Mouse (Mus musculus) MEL (cell line): ENCODE measurements around the gene Ppp1r37. TPM values are rescaled to one million over a fixed set of nuclear protein-coding genes. Genes with fewer than 3 reads are reported as not detected.

ENCODE experiments used
- DNase-seq: peaks from one replicate; pipeline ENCODE4 v3.0.0; 2011; ENCODE audit warnings: low read depth, low spot score
- H3K27ac ChIP-seq: 2 replicates; pipeline ENCODE4 v1.5.1; 2012; ENCODE audit warnings: low read depth, mild to moderate bottlenecking, control low read depth, low read length, moderate library complexity; ENCODE audit not compliant: control insufficient read depth
- H3K27me3 ChIP-seq, 2 experiments: fragments of 150-350 bp in 1 of 2; sonication (generic) in 1 of 2; 2 replicates each; pipeline ENCODE4 v1.6.1; 2012; ENCODE audit warnings: low read length in 2 of 2, mild to moderate bottlenecking in 2 of 2, improper control_type of control experiment in 1 of 2, moderate library complexity in 1 of 2; ENCODE audit not compliant: insufficient read depth in 2 of 2, control insufficient read depth in 1 of 2
- H3K36me3 ChIP-seq, 2 experiments: 2 replicates each; pipeline ENCODE4 v1.6.1; 2012 to 2014; ENCODE audit warnings: low read length in 2 of 2, improper control_type of control experiment in 1 of 2, inconsistent platforms in 1 of 2, mild to moderate bottlenecking in 1 of 2; ENCODE audit not compliant: insufficient read depth in 2 of 2, control insufficient read depth in 1 of 2
- H3K4me1 ChIP-seq, 2 experiments: fragments of 150-350 bp in 1 of 2; sonication (generic) in 1 of 2; 2 replicates each; pipeline ENCODE4 v1.6.1; 2012; ENCODE audit warnings: low read length in 2 of 2, improper control_type of control experiment in 1 of 2, mild to moderate bottlenecking in 1 of 2; ENCODE audit not compliant: insufficient read depth in 2 of 2, control insufficient read depth in 1 of 2
- H3K4me3 ChIP-seq, 2 experiments: fragments of 150-350 bp in 1 of 2; sonication (generic) in 1 of 2; 2 replicates each; pipeline ENCODE4 v1.5.1; 2012; ENCODE audit warnings: low read depth in 2 of 2, low read length in 2 of 2, mild to moderate bottlenecking in 2 of 2, moderate library complexity in 2 of 2, control low read depth in 1 of 2, improper control_type of control experiment in 1 of 2; ENCODE audit not compliant: control insufficient read depth in 1 of 2, insufficient read depth in 1 of 2
- H3K79me2 ChIP-seq: 2 replicates; pipeline ENCODE4 v1.6.1; 2012; ENCODE audit warnings: mild to moderate bottlenecking, low read length, moderate library complexity; ENCODE audit not compliant: control insufficient read depth, poor library complexity, insufficient read depth
- H3K9ac ChIP-seq: 2 replicates; pipeline ENCODE4 v1.6.1; 2012; ENCODE audit warnings: low read depth, mild to moderate bottlenecking, control low read depth, low read length, moderate library complexity; ENCODE audit not compliant: control insufficient read depth, poor library complexity, severe bottlenecking
- H3K9me3 ChIP-seq: fragments of 150-350 bp; sonication (generic); replicated peaks from 2 replicates; pipeline ENCODE4 v1.6.1; 2012; ENCODE audit warnings: mild to moderate bottlenecking, low read length, improper control_type of control experiment, moderate library complexity; ENCODE audit not compliant: insufficient read depth
- CHD1 ChIP-seq: IDR thresholded peaks from 2 replicates; pipeline ENCODE4 v1.6.1; 2012; ENCODE audit warnings: low read depth, mild to moderate bottlenecking, inconsistent platforms, low read length, improper control_type of control experiment
- CTCF ChIP-seq, 3 experiments: IDR thresholded peaks in 2 of 3; conservative IDR thresholded peaks in 1 of 3; 2 replicates each; pipeline ENCODE4 v1.5.1; 2011 to 2012; ENCODE audit warnings: low read length in 3 of 3, low read depth in 2 of 3, mild to moderate bottlenecking in 2 of 3, improper control_type of control experiment in 1 of 3, inconsistent platforms in 1 of 3, mixed read lengths in 1 of 3, moderate library complexity in 1 of 3; ENCODE audit not compliant: control insufficient read depth in 1 of 3, insufficient read depth in 1 of 3, poor library complexity in 1 of 3, severe bottlenecking in 1 of 3
- E2F4 ChIP-seq: IDR thresholded peaks from 2 replicates; pipeline ENCODE4 v1.6.1; 2011; ENCODE audit warnings: low read depth, low read length, improper control_type of control experiment, borderline replicate concordance
- EP300 ChIP-seq, 2 experiments: IDR thresholded peaks; 2 replicates each; pipeline ENCODE4 v1.6.1; 2011; ENCODE audit warnings: improper control_type of control experiment in 2 of 2, low read length in 2 of 2, low read depth in 1 of 2, mild to moderate bottlenecking in 1 of 2
- GABPA ChIP-seq: IDR thresholded peaks from 2 replicates; pipeline ENCODE4 v1.6.1; 2012; ENCODE audit warnings: low read depth, mild to moderate bottlenecking, inconsistent platforms, low read length, improper control_type of control experiment, moderate library complexity
- GATA1 ChIP-seq: IDR thresholded peaks from 2 replicates; pipeline ENCODE4 v1.6.1; 2011; ENCODE audit warnings: low read depth, low read length, improper control_type of control experiment
- KAT2A ChIP-seq: conservative IDR thresholded peaks from 2 replicates; pipeline ENCODE4 v1.6.1; 2012; ENCODE audit warnings: low read depth, low read length, improper control_type of control experiment, inconsistent platforms
- MAFK ChIP-seq: IDR thresholded peaks from 2 replicates; pipeline ENCODE4 v1.6.1; 2011; ENCODE audit warnings: low read depth, mild to moderate bottlenecking, low read length, improper control_type of control experiment, borderline replicate concordance
- MAX ChIP-seq: IDR thresholded peaks from 2 replicates; pipeline ENCODE4 v1.6.1; 2011; ENCODE audit warnings: low read length, improper control_type of control experiment
- MAZ ChIP-seq: IDR thresholded peaks from 2 replicates; pipeline ENCODE4 v1.6.1; 2012; ENCODE audit warnings: low read depth, mild to moderate bottlenecking, inconsistent platforms, low read length, improper control_type of control experiment
- MEF2A ChIP-seq: IDR thresholded peaks from 2 replicates; pipeline ENCODE4 v1.6.1; 2014; ENCODE audit warnings: low read depth, mild to moderate bottlenecking, inconsistent platforms, low read length, improper control_type of control experiment; ENCODE audit not compliant: poor library complexity, insufficient replicate concordance, severe bottlenecking; ENCODE audit errors: extremely low read depth
- MXI1 ChIP-seq: IDR thresholded peaks from 2 replicates; pipeline ENCODE4 v1.6.1; 2011; ENCODE audit warnings: mild to moderate bottlenecking, low read depth, low read length, improper control_type of control experiment
- MYC ChIP-seq: IDR thresholded peaks from 2 replicates; pipeline ENCODE4 v1.6.1; 2011; ENCODE audit warnings: low read depth, mild to moderate bottlenecking, low read length, improper control_type of control experiment, moderate library complexity
- NELFE ChIP-seq: IDR thresholded peaks from 2 replicates; pipeline ENCODE4 v1.6.1; 2011; ENCODE audit warnings: low read depth, low read length, improper control_type of control experiment
- POLR2A ChIP-seq, 2 experiments: IDR thresholded peaks; 2 replicates each; pipeline ENCODE4 v1.6.1; 2011 to 2012; ENCODE audit warnings: low read length in 2 of 2, mild to moderate bottlenecking in 2 of 2, control low read depth in 1 of 2, improper control_type of control experiment in 1 of 2, low read depth in 1 of 2, moderate library complexity in 1 of 2; ENCODE audit not compliant: control insufficient read depth in 1 of 2, insufficient read depth in 1 of 2, poor library complexity in 1 of 2
- POLR2AphosphoS2 ChIP-seq: IDR thresholded peaks from 2 replicates; pipeline ENCODE4 v1.6.1; 2011; ENCODE audit warnings: low read length, improper control_type of control experiment
- RAD21 ChIP-seq: IDR thresholded peaks from 2 replicates; pipeline ENCODE4 v1.6.1; 2011; ENCODE audit warnings: mild to moderate bottlenecking, low read depth, low read length, improper control_type of control experiment
- RCOR1 ChIP-seq: IDR thresholded peaks from 2 replicates; pipeline ENCODE4 v1.6.1; 2012; ENCODE audit warnings: low read depth, mild to moderate bottlenecking, inconsistent platforms, low read length, improper control_type of control experiment
- SMC3 ChIP-seq: IDR thresholded peaks from 2 replicates; pipeline ENCODE4 v1.6.1; 2011; ENCODE audit warnings: low read depth, low read length, improper control_type of control experiment
- TAL1 ChIP-seq: IDR thresholded peaks from 2 replicates; pipeline ENCODE4 v1.6.1; 2012; ENCODE audit warnings: mild to moderate bottlenecking, inconsistent platforms, low read length, moderate library complexity, mixed read lengths
- TBP ChIP-seq: IDR thresholded peaks from 2 replicates; pipeline ENCODE4 v1.8.0; 2011; ENCODE audit warnings: low read depth, low read length, improper control_type of control experiment
- TCF12 ChIP-seq: IDR thresholded peaks from 2 replicates; pipeline ENCODE4 v1.6.1; 2014; ENCODE audit warnings: low read depth, mild to moderate bottlenecking, inconsistent platforms, low read length, improper control_type of control experiment, moderate library complexity
- UBTF ChIP-seq: IDR thresholded peaks from 2 replicates; pipeline ENCODE4 v1.6.1; 2012; ENCODE audit warnings: low read depth, mild to moderate bottlenecking, inconsistent platforms, low read length, improper control_type of control experiment, moderate library complexity, borderline replicate concordance; ENCODE audit not compliant: insufficient read depth
- USF2 ChIP-seq, 2 experiments: IDR thresholded peaks; 2 replicates each; pipeline ENCODE4 v1.6.1; 2011 to 2012; ENCODE audit warnings: improper control_type of control experiment in 2 of 2, low read length in 2 of 2, borderline replicate concordance in 1 of 2, inconsistent platforms in 1 of 2, low read depth in 1 of 2, mild to moderate bottlenecking in 1 of 2; ENCODE audit not compliant: insufficient read depth in 1 of 2
- ZC3H11A ChIP-seq: IDR thresholded peaks from 2 replicates; pipeline ENCODE4 v1.6.1; 2012; ENCODE audit warnings: low read depth, mild to moderate bottlenecking, inconsistent platforms, low read length, improper control_type of control experiment
- ZKSCAN1 ChIP-seq: IDR thresholded peaks from 2 replicates; pipeline ENCODE4 v1.6.1; 2012; ENCODE audit warnings: low read depth, mild to moderate bottlenecking, inconsistent platforms, low read length, improper control_type of control experiment, moderate library complexity
- ZMIZ1 ChIP-seq: IDR thresholded peaks from 2 replicates; pipeline ENCODE4 v1.6.1; 2012; ENCODE audit warnings: low read depth, mild to moderate bottlenecking, inconsistent platforms, low read length, improper control_type of control experiment, moderate library complexity
- ZNF384 ChIP-seq: IDR thresholded peaks from 2 replicates; pipeline ENCODE4 v1.6.1; 2012; ENCODE audit warnings: low read depth, mild to moderate bottlenecking, inconsistent platforms, low read length, improper control_type of control experiment
- polyA plus RNA-seq, 2 experiments: library from polyadenylated mRNA; stranded (reverse) in 1 of 2; unstranded in 1 of 2; fragments of >175 nt in 1 of 2; fragments of >200 nt in 1 of 2; gene quantifications; 2 replicates each; pipeline versions ENCODE4 v1.2.1 to v1.2.4; 2012; ENCODE audit warnings: low replicate concordance in 2 of 2, low read depth in 1 of 2; ENCODE audit not compliant: insufficient read length in 2 of 2, insufficient read depth in 1 of 2, missing spikeins in 1 of 2
- total RNA-seq: library from RNA; depleted of rRNA; stranded (reverse); fragments of 300-350 nt; gene quantifications from 2 replicates; pipeline ENCODE4 v1.2.3, GENCODE M21; 2012

Ppp1r37 gene
- total and polyA plus RNA-seq, 3 experiments, result 13.6 to 29.0 TPM; not detected in 1

DNA sequence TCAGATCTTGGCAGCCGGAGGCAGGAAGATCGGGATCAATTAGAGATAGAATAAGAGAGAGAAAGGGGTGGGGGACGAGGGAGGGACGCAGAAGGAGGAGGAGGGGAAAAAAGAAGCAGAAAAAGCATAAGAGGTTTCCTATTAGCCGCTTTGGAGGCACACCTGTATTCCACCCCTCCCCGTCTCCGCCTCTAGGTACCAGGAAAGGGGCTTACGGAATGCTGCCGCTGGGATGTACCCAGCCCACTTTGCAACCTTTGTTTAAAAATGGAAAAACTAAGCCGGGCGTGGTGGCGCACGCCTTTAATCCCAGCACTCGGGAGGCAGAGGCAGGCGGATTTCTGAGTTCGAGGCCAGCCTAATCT, 10.9 kb upstream of the Ppp1r37 start:
- Histone ChIP-seq H3K4me3 (peak overlapping the region; percentile 82 to 93), H3K27ac (peak overlapping the region; percentile 54), H3K27me3 (no peaks in the 10 kb centered on the region), H3K4me1 (peaks cover 2 to 14% of the 10 kb centered on the region in 2 experiments; a peak in 3 of 4 replicates), H3K36me3 (peaks cover 0 to 19% of the 10 kb centered on the region in 2 experiments; a peak in 3 of 4 replicates), H3K9ac (peak overlapping the region; percentile 86), H3K9me3 (no peaks in the 10 kb centered on the region), H3K79me2 (peaks cover 38% of the 10 kb centered on the region)
- no peak for TF ChIP-seq E2F4
- TF ChIP-seq RCOR1, result no peak
- TF ChIP-seq POLR2A (IDR thresholded peaks at IDR 0.05; ENCODE audit: control insufficient read depth in 1 of 2, insufficient read depth in 1 of 2, low read depth in 1 of 2, low read length in 2 of 2, poor library complexity in 1 of 2), result peak in 1 of 2 experiments; percentile 31; a peak in 1 of 4 replicates
- DNase-seq, result no peak

DNA sequence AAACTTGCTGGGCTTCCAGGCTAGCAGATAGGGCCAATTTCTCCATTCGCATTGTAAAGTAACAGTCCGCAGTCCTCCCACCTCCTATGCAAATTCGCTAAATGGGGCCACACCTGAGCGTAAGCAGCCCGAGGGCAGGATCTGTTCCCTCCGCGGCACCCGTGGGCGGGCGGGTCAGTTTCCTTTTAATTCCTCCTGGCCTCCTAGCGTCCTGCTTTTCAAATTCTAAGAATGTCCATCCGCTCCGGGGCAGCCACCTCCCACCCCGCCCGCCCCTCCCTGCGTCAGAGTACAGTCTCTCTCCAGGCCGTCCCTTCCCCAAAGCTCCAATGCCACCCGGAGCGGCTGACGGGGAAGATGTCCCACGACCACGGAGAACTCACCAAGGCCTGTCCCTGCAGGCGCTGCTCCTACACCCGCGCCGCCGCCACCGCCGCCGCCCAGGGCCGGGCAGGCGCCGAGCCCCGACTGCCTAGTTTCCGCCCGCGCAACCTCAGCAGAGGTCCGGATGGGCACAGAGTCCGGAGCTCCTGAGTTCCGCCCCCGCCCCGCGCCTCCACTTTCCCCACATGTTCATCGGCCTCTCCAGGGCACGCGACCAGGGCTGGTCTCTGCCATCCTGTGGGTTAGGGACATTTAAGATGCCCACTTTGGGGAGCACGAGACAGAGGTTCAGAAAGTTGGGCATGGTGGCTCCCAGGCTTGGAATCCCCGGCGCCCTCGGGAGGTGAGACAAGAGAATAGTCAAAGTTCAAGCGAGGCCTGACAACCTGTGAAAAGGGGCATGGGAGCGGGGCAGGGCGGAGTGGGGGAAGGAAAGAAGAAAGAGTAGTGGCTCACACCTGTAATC, 10.3 kb upstream of the Ppp1r37 start:
- H3K79me2 ChIP-seq, result peaks cover 38% of the 10 kb centered on the region
- peak; percentile 91 for DNase-seq
- H3K27ac ChIP-seq, result peak overlapping the region; percentile 65
- H3K4me1 ChIP-seq, result peaks cover 2 to 10% of the 10 kb centered on the region in 2 experiments; a peak in 3 of 4 replicates
- no peaks in the 10 kb centered on the region for H3K27me3 ChIP-seq
- peaks cover 0 to 19% of the 10 kb centered on the region in 2 experiments; a peak in 3 of 4 replicates for H3K36me3 ChIP-seq
- H3K4me3 ChIP-seq, result peak overlapping the region; percentile 82 to 93
- H3K9ac ChIP-seq, result peak overlapping the region; percentile 86
- no peaks in the 10 kb centered on the region for H3K9me3 ChIP-seq
- 0 out of 2 replicates have a peak, but pooled peaks have one; percentile 10 for TF ChIP-seq GABPA
- TF ChIP-seq RAD21, result no peak
- TF ChIP-seq MYC, result no peak
- TF ChIP-seq ZMIZ1, result peak; percentile 90
- no peak for TF ChIP-seq ZKSCAN1
- TF ChIP-seq UBTF, result no peak
- TF ChIP-seq KAT2A, result peak; percentile 59; the same call in 1 of the 2 replicates
- TF ChIP-seq MXI1, result peak; percentile 86
- TF ChIP-seq USF2 (IDR thresholded peaks at IDR 0.05; ENCODE audit: borderline replicate concordance in 1 of 2, insufficient read depth in 1 of 2, low read depth in 1 of 2, low read length in 2 of 2), result no peak
- TF ChIP-seq MAX, result peak; percentile 83
- TF ChIP-seq MAZ, result peak; percentile 85
- TF ChIP-seq TBP, result peak; percentile 75
- TF ChIP-seq POLR2AphosphoS2, result peak; percentile 83
- TF ChIP-seq POLR2A (IDR thresholded peaks at IDR 0.05; ENCODE audit: control insufficient read depth in 1 of 2, insufficient read depth in 1 of 2, low read depth in 1 of 2, low read length in 2 of 2, poor library complexity in 1 of 2), result peak; percentile 78 to 89; a peak in 3 of 4 replicates
- TF ChIP-seq ZNF384, result no peak
- no peak for TF ChIP-seq TAL1
- peak in 1 of 3 experiments; percentile 8; a peak in 1 of 6 replicates for TF ChIP-seq CTCF (IDR thresholded peaks at IDR 0.05 in 2 of 3, conservative IDR thresholded peaks at IDR 0.05 in 1 of 3; ENCODE audit: control insufficient read depth in 1 of 3, insufficient read depth in 1 of 3, low read depth in 2 of 3, low read length in 3 of 3, poor library complexity in 1 of 3, severe bottlenecking in 1 of 3)
- no peak for TF ChIP-seq MAFK
- 0 out of 4 replicates have a peak, but pooled peaks of 1 of the 2 experiments have one; percentile 23 for TF ChIP-seq EP300 (IDR thresholded peaks at IDR 0.05; ENCODE audit: low read depth in 1 of 2, low read length in 2 of 2)
- TF ChIP-seq ZC3H11A, result no peak
- no peak for TF ChIP-seq GATA1
- no peak for TF ChIP-seq CHD1
- TF ChIP-seq RCOR1, result peak; percentile 16; the same call in 1 of the 2 replicates
- no peak; the same call in 1 of the 2 replicates for TF ChIP-seq SMC3
- TF ChIP-seq E2F4, result no peak
- TF ChIP-seq NELFE, result peak; percentile 87
- TF ChIP-seq TCF12, result peak; percentile 87
- TF ChIP-seq MEF2A, result no peak
